Mouse (Mus musculus): ENCODE data around the gene Zfhx3. TPM values are rescaled to one million over a fixed set of nuclear protein-coding genes. Genes with fewer than 3 reads are reported as not detected.

Gene Zfhx3
- polyA plus RNA-seq, 2 experiments, result 0.25 to 0.65 TPM

DNA sequence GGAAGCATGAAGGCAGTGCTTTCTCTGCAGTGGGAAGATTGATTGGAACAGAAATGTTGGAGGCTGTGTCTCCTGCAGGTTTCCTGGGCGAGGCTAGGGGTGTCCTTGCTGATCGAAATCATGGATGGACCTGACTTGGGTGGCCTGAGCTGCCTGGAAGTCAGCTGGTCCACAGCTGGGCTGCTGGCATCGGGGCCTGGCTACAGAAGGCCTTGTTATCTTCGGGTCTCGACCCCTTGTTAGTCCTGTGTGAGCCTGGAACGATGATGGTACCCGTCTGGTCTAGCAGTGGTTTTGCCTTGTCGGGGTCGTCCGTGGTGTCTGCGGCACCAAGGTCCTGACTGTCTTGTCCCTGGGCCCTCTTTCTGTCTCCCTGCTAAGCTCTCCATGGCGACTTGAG is 870.9 kb downstream of the Zfhx3 start:
- TF ChIP-seq EP300 (IDR thresholded peaks at IDR 0.05; ENCODE audit: low read depth), result no peak
- no peak for TF ChIP-seq CTCF (IDR thresholded peaks at IDR 0.05; ENCODE audit: low read depth)
- Histone ChIP-seq H3K9me3 (ENCODE audit: control insufficient read depth, low read length) (no peaks in the 10 kb centered on the region), H3K4me3 (ENCODE audit: insufficient read depth in 1 of 2, low read depth in 2 of 2, low read length in 2 of 2) (no peak overlapping the region), H3K4me1 (replicated peaks; ENCODE audit: control insufficient read depth in 2 of 2, insufficient read depth in 2 of 2, low read length in 1 of 2) (no peaks in the 10 kb centered on the region), H3K36me3 (replicated peaks; ENCODE audit: control insufficient read depth, insufficient read depth, low read depth) (no peaks in the 10 kb centered on the region), H3K27me3 (ENCODE audit: control insufficient read depth, insufficient read depth, low read length) (no peaks in the 10 kb centered on the region), H3K27ac (no peak overlapping the region), H3K4me2 (ENCODE audit: low read depth) (no peak overlapping the region), H3K9ac (replicated peaks) (no peak overlapping the region)
- WGBS (ENCODE audit: insufficient replicate concordance), result 63% methylated on average over 12 of the region's 12 CpGs
- no peak for DNase-seq (ENCODE audit: low read depth in 3 of 3, low spot score in 3 of 3)
- ATAC-seq (ENCODE audit: insufficient read depth), result no peak

GRCm38 (mm10) chr8:108819271-108819671 is 876.8 kb downstream of the Zfhx3 start:
- Histone ChIP-seq H3K27ac (no peak overlapping the region), H3K9me3 (ENCODE audit: control insufficient read depth, low read length) (no peaks in the 10 kb centered on the region), H3K9ac (replicated peaks) (no peak overlapping the region), H3K27me3 (ENCODE audit: control insufficient read depth, insufficient read depth, low read length) (no peaks in the 10 kb centered on the region), H3K4me3 (ENCODE audit: insufficient read depth in 1 of 2, low read depth in 2 of 2, low read length in 2 of 2) (no peak overlapping the region), H3K36me3 (replicated peaks; ENCODE audit: control insufficient read depth, insufficient read depth, low read depth) (no peaks in the 10 kb centered on the region), H3K4me1 (replicated peaks; ENCODE audit: control insufficient read depth in 2 of 2, insufficient read depth in 2 of 2, low read length in 1 of 2) (peaks cover 3 to 17% of the 10 kb centered on the region in 2 experiments), H3K4me2 (ENCODE audit: low read depth) (no peak overlapping the region)
- 61% methylated on average over 8 of the region's 8 CpGs for WGBS (ENCODE audit: insufficient replicate concordance)
- ATAC-seq (ENCODE audit: insufficient read depth), result no peak
- DNase-seq (ENCODE audit: low read depth in 3 of 3, low spot score in 3 of 3), result no peak
- TF ChIP-seq EP300 (IDR thresholded peaks at IDR 0.05; ENCODE audit: low read depth) (no peak), CTCF (IDR thresholded peaks at IDR 0.05; ENCODE audit: low read depth) (no peak)

- H3K9me3 ChIP-seq (ENCODE audit: control insufficient read depth, low read length), result no peaks in the 10 kb centered on the region
- 4% methylated on average over 3 of the region's 3 CpGs for WGBS (ENCODE audit: insufficient replicate concordance)
- H3K4me3 ChIP-seq (ENCODE audit: insufficient read depth in 1 of 2, low read depth in 2 of 2, low read length in 2 of 2), result no peak overlapping the region
- H3K4me2 ChIP-seq (ENCODE audit: low read depth), result peak overlapping the region; percentile 54
- H3K27me3 ChIP-seq (ENCODE audit: control insufficient read depth, insufficient read depth, low read length), result no peaks in the 10 kb centered on the region
- TF ChIP-seq EP300 (IDR thresholded peaks at IDR 0.05; ENCODE audit: low read depth) (no peak), CTCF (IDR thresholded peaks at IDR 0.05; ENCODE audit: low read depth) (no peak)
- DNase-seq (ENCODE audit: low read depth in 3 of 3, low spot score in 3 of 3) (peak in 2 of 3 experiments; percentile 23 to 32), ATAC-seq (ENCODE audit: insufficient read depth) (peak; percentile 72)
- peaks cover 3 to 17% of the 10 kb centered on the region in 2 experiments for H3K4me1 ChIP-seq (replicated peaks; ENCODE audit: control insufficient read depth in 2 of 2, insufficient read depth in 2 of 2, low read length in 1 of 2)
- no peak overlapping the region for H3K9ac ChIP-seq (replicated peaks)
- no peaks in the 10 kb centered on the region for H3K36me3 ChIP-seq (replicated peaks; ENCODE audit: control insufficient read depth, insufficient read depth, low read depth)
- no peak overlapping the region for H3K27ac ChIP-seq
Measured at GRCm38 (mm10) chr8:108819826-108820225, 877.4 kb downstream of the Zfhx3 start.

GRCm38 (mm10) chr8:108820634-108821033 is 878.2 kb downstream of the Zfhx3 start:
- peak; percentile 87 for ATAC-seq (ENCODE audit: insufficient read depth)
- H3K9me3 ChIP-seq (ENCODE audit: control insufficient read depth, low read length), result no peaks in the 10 kb centered on the region
- H3K27ac ChIP-seq, result no peak overlapping the region
- H3K4me3 ChIP-seq (ENCODE audit: insufficient read depth in 1 of 2, low read depth in 2 of 2, low read length in 2 of 2), result peak overlapping the region; percentile 2 to 10; a peak in 2 of 4 replicates
- TF ChIP-seq EP300 (IDR thresholded peaks at IDR 0.05; ENCODE audit: low read depth) (no peak), CTCF (IDR thresholded peaks at IDR 0.05; ENCODE audit: low read depth) (no peak)
- H3K9ac ChIP-seq (replicated peaks), result no peak overlapping the region
- 12% methylated on average over 6 of the region's 6 CpGs for WGBS (ENCODE audit: insufficient replicate concordance)
- DNase-seq (ENCODE audit: low read depth in 3 of 3, low spot score in 3 of 3), result peak; percentile 52 to 57 (median 55)
- H3K36me3 ChIP-seq (replicated peaks; ENCODE audit: control insufficient read depth, insufficient read depth, low read depth), result no peaks in the 10 kb centered on the region
- H3K27me3 ChIP-seq (ENCODE audit: control insufficient read depth, insufficient read depth, low read length), result no peaks in the 10 kb centered on the region
- H3K4me1 ChIP-seq (replicated peaks; ENCODE audit: control insufficient read depth in 2 of 2, insufficient read depth in 2 of 2, low read length in 1 of 2), result peaks cover 3 to 17% of the 10 kb centered on the region in 2 experiments
- peak overlapping the region; percentile 54 for H3K4me2 ChIP-seq (ENCODE audit: low read depth)

DNA sequence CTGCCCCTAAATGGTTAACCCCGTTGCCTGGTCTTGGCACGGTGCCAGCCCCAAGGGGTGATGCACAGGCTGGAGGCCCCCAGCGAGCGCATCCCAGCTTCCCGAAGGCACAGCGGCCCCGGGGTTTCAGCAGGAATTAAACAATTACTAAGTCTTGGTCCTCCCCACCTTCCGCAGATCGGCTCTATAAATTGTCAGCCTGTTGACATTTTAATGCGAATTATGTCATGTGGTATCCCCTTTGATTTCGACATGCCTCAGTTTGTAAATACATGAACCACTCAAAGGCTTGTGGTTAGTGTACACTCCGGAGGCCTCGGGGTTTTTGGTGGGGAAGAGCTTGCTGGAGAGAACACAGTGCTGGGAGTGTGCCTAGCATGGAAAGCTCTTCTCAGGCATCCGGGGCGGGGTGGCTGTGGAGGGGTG is 880.4 kb downstream of the Zfhx3 start:
- TF ChIP-seq CTCF (IDR thresholded peaks at IDR 0.05; ENCODE audit: low read depth) (no peak), EP300 (IDR thresholded peaks at IDR 0.05; ENCODE audit: low read depth) (no peak)
- Histone ChIP-seq H3K27me3 (ENCODE audit: control insufficient read depth, insufficient read depth, low read length) (no peaks in the 10 kb centered on the region), H3K4me1 (replicated peaks; ENCODE audit: control insufficient read depth in 2 of 2, insufficient read depth in 2 of 2, low read length in 1 of 2) (peaks cover 3 to 20% of the 10 kb centered on the region in 2 experiments), H3K4me3 (ENCODE audit: insufficient read depth in 1 of 2, low read depth in 2 of 2, low read length in 2 of 2) (no peak overlapping the region), H3K9ac (replicated peaks) (no peak overlapping the region), H3K27ac (no peak overlapping the region), H3K36me3 (replicated peaks; ENCODE audit: control insufficient read depth, insufficient read depth, low read depth) (no peaks in the 10 kb centered on the region), H3K9me3 (ENCODE audit: control insufficient read depth, low read length) (no peaks in the 10 kb centered on the region), H3K4me2 (ENCODE audit: low read depth) (no peak overlapping the region)
- ATAC-seq (ENCODE audit: insufficient read depth) (no peak), DNase-seq (ENCODE audit: low read depth in 3 of 3, low spot score in 3 of 3) (peak in 1 of 3 experiments; percentile 9)
- 44% methylated on average over 15 of the region's 15 CpGs for WGBS (ENCODE audit: insufficient replicate concordance)

All from liver, embryonic 14.5 days (tissue).